Mouse (Mus musculus) ES-Bruce4 (cell line): Measurements from ENCODE around the gene Gm4131.

Experiments
- CTCF ChIP-seq: IDR thresholded peaks from one replicate; pipeline ENCODE4 v1.8.1; 2011; ENCODE audit warnings: low read depth, low read length
- POLR2A ChIP-seq: IDR thresholded peaks from one replicate; pipeline ENCODE4 v1.8.1; 2011; ENCODE audit warnings: low read length; ENCODE audit not compliant: insufficient read depth

DNA sequence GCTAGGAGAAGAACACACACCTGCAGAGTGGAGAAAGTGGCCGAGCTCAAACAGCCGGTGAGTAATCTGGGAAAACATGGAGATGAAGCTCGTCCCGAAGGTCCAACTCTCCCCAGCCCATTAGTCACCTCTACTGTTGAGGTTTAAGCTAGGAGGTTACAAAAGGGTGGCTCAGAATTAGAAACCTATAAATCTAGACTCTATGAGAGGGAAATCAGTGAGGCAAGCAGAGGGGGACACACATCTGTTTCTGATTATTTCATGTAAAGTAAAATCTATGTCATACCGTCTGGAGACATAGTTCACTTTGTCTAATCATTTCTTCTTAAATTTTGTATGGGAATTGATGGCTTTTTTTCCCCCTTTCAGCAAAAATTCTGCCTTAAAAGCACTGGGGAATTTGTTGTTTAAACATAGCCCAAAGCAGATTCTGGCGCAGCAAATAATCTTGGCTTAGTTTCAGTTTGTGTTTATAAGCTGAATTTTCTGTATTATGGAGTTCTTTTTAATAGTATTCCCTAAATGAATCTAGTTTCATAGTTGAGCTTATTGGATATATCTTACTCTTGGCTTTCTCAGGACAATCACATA lies 122.8 kb downstream of the Gm4131 start:
- no peak for TF ChIP-seq CTCF
- TF ChIP-seq POLR2A: no peak
